Mouse (Mus musculus) spleen, postnatal 10 days (tissue): ENCODE measurements around the gene BC005624.
"Not testable (repeated sequence)": the region's sequence is repeated elsewhere in the genome, so short reads cannot be mapped to it uniquely, and the experiment has no call there.

ENCODE experiments used
- DNase-seq, 2 experiments: peaks; one replicate each; pipeline ENCODE4 v3.0.0; 2021 to 2022; ENCODE audit warnings: low spot score in 2 of 2

BC005624 gene

GRCm38 (mm10) chr2:30983024-30983423, 1.0 kb upstream of the BC005624 start:
- no peak for DNase-seq

- DNase-seq = peak; percentile 75 to 88
Observed at GRCm38 (mm10) chr2:30967352-30968327, 14.4 kb downstream of the BC005624 start, which contains the start of gene Tor1a. Gene Tor1a, minus strand, starts transcription at chr2:30967933.

GRCm38 (mm10) chr2:30966826-30967225, 15.2 kb downstream of the BC005624 start:
- peak in 1 of 2 experiments; percentile 38 for DNase-seq

- no peak for DNase-seq
Observed at GRCm38 (mm10) chr2:30965627-30966026, 16.4 kb downstream of the BC005624 start.

- no peak for DNase-seq
Observed at GRCm38 (mm10) chr2:30962570-30963254, 19.3 kb downstream of the BC005624 start.

- no peak for DNase-seq
Observed at GRCm38 (mm10) chr2:30959856-30960255, 22.1 kb downstream of the BC005624 start.

GRCm38 (mm10) chr2:30958726-30959125, 23.3 kb downstream of the BC005624 start:
- no peak for DNase-seq

- no peak for DNase-seq
Observed at GRCm38 (mm10) chr2:30957511-30957910, 24.5 kb downstream of the BC005624 start.

- DNase-seq = no peak
Observed at GRCm38 (mm10) chr2:30954797-30955196, 27.2 kb downstream of the BC005624 start.

GRCm38 (mm10) chr2:30952824-30953490, 29.0 kb downstream of the BC005624 start, which contains the start of gene Tor1b:
Gene Tor1b, plus strand, starts transcription at chr2:30952959.
- peak; percentile 71 to 84 for DNase-seq

GRCm38 (mm10) chr2:30952457-30952823, 29.6 kb downstream of the BC005624 start:
- DNase-seq = no peak

- peak; percentile 56 to 75 for DNase-seq
Observed at GRCm38 (mm10) chr2:30942603-30943011, 39.4 kb downstream of the BC005624 start.

- not testable (repeated sequence) for DNase-seq
Observed at GRCm38 (mm10) chr2:30942116-30942515, 39.9 kb downstream of the BC005624 start.

- no peak for DNase-seq
Observed at GRCm38 (mm10) chr2:30941586-30941985, 40.4 kb downstream of the BC005624 start.

- no peak for DNase-seq
Observed at GRCm38 (mm10) chr2:30938574-30938991, 43.4 kb downstream of the BC005624 start.

- DNase-seq = no peak
Observed at GRCm38 (mm10) chr2:30937731-30938130, 44.3 kb downstream of the BC005624 start.

GRCm38 (mm10) chr2:30936808-30937207, 45.2 kb downstream of the BC005624 start:
- DNase-seq = no peak

GRCm38 (mm10) chr2:30933917-30934450, 48.0 kb downstream of the BC005624 start:
- DNase-seq = peak; percentile 63 to 77

GRCm38 (mm10) chr2:30933032-30933431, 49.0 kb downstream of the BC005624 start:
- no peak for DNase-seq

GRCm38 (mm10) chr2:30931922-30932321, 50.1 kb downstream of the BC005624 start:
- DNase-seq = peak in 1 of 2 experiments; percentile 42

GRCm38 (mm10) chr2:30930846-30931245, 51.2 kb downstream of the BC005624 start:
- DNase-seq = not testable (repeated sequence)
